Mouse (Mus musculus): Measurements from ENCODE around the gene Kdm6a. TPM values are rescaled to one million over a fixed set of nuclear protein-coding genes. Genes with fewer than 3 reads are reported as not detected.

Gene Kdm6a
- polyA plus RNA-seq, 1 experiment from 2014 or later = 25.2 TPM

Other genes starting within 250 kb of the Kdm6a start
- gene Dusp21, start 16.7 kb upstream of the Kdm6a start, polyA plus RNA-seq (2016; fragmentation: Nextera tagmentation; extraction: Ambion mirVana) = not detected in 2 replicates

All from heart, embryonic 12.5 days (tissue).